Mouse (Mus musculus) layer of hippocampus, postnatal 14 days (tissue): ENCODE measurements around the gene Gm973. TPM values are rescaled to one million over a fixed set of nuclear protein-coding genes. Genes with fewer than 3 reads are reported as not detected.

Source experiments
- DNase-seq, 2 experiments: peaks; one replicate each; pipeline ENCODE4 v3.0.0; 2021 to 2022; ENCODE audit warnings: low spot score in 2 of 2, mixed read lengths in 1 of 2
- total RNA-seq, 2 experiments: library from RNA; stranded (reverse); gene quantifications; 2 replicates each; pipeline ENCODE4 v1.2.3; 2021

Gene Gm973
- total RNA-seq, 2 experiments from 2014 or later, result 10.2 to 11.5 TPM

GRCm38 (mm10) chr1:59491517-59491916 is 24.5 kb upstream of the Gm973 start:
- DNase-seq, result no peak

GRCm38 (mm10) chr1:59492432-59492831 is 23.6 kb upstream of the Gm973 start:
- no peak for DNase-seq

- no peak for DNase-seq
These were observed 20.1 kb upstream of the Gm973 start for GRCm38 (mm10) chr1:59495970-59496369.

- DNase-seq, result no peak
These were observed 18.1 kb upstream of the Gm973 start for GRCm38 (mm10) chr1:59497741-59498613.

GRCm38 (mm10) chr1:59499327-59499726 is 16.7 kb upstream of the Gm973 start:
- no peak for DNase-seq

- no peak for DNase-seq
These were observed 13.7 kb upstream of the Gm973 start for GRCm38 (mm10) chr1:59502355-59502754.

GRCm38 (mm10) chr1:59503659-59504301 is 12.3 kb upstream of the Gm973 start:
- no peak for DNase-seq

GRCm38 (mm10) chr1:59504302-59504700 is 11.8 kb upstream of the Gm973 start:
- no peak for DNase-seq

GRCm38 (mm10) chr1:59508463-59509139 is 7.5 kb upstream of the Gm973 start:
- peak in 1 of 2 experiments; percentile 25 for DNase-seq

GRCm38 (mm10) chr1:59511566-59512270 is 4.3 kb upstream of the Gm973 start:
- no peak for DNase-seq

GRCm38 (mm10) chr1:59520226-59520837 is 4.3 kb downstream of the Gm973 start:
- no peak for DNase-seq

GRCm38 (mm10) chr1:59522456-59522855 is 6.4 kb downstream of the Gm973 start:
- no peak for DNase-seq

- DNase-seq, result no peak
These were observed 7.4 kb downstream of the Gm973 start for GRCm38 (mm10) chr1:59523378-59523958.

GRCm38 (mm10) chr1:59524071-59524470 is 8.0 kb downstream of the Gm973 start:
- peak; percentile 14 to 28 for DNase-seq

GRCm38 (mm10) chr1:59524759-59525158 is 8.7 kb downstream of the Gm973 start:
- DNase-seq, result no peak

GRCm38 (mm10) chr1:59527219-59527618 is 11.2 kb downstream of the Gm973 start:
- DNase-seq, result no peak

- DNase-seq, result peak; percentile 43 to 76
These were observed 19.1 kb downstream of the Gm973 start for GRCm38 (mm10) chr1:59534976-59535810.

GRCm38 (mm10) chr1:59538381-59538780 is 22.3 kb downstream of the Gm973 start:
- no peak for DNase-seq

GRCm38 (mm10) chr1:59540537-59541148 is 24.6 kb downstream of the Gm973 start:
- DNase-seq, result no peak
